Mouse (Mus musculus): ENCODE measurements around the gene Kndc1.

Gene Kndc1

DNA sequence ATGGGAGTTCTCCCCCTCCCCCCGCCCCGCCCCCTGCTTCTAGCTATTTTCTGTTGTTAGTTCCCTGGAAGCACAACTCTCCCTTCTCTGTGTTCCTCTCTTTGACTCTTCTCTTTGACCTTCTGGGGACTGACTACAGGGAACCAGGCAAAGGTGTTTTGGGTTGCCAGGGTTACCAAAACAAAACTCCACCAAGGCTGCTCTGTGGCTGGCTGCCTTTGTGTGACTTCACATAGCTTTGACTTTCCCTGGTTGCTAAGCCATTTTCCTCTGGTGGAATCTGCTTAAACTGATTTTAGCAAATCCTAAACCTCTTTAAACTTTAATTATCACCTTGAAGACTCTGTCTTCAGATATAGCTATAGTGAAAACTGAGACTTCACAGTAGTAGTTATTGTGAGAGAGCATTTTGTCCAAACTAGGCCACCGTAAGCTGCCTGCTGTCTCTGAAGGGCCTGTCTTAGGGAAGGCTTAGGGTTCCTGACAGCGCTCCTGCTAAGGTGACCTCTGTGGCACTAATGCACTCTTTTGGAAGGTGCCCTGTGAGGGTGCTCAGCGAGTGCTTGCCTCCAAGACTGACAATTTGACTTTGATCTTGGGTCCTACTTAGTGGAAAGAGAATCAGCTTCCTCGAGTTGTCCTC, 57.6 kb downstream of the Kndc1 start:
- no peak for DNase-seq (ENCODE audit: low read depth)

DNA sequence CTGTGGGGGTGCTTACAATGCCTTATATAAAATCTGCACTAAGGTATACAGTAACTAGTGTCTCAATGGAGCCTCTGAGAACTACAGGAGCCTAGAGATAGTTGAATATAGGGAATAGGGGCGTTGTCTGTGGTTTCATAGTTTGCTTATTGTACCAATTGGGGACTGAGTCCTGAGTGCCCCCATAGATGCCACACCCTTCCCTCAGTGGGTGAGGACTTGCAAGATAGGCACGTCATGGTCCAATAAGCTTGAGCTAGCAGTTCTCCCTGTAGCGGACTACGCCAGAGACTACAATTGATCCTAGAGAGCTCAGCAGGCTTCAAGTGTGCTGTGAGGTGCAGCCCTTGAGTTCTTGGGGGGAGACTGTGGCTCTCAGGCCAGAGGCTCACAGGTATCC, 61.0 kb downstream of the Kndc1 start:
- DNase-seq (ENCODE audit: low read depth) = no peak

DNA sequence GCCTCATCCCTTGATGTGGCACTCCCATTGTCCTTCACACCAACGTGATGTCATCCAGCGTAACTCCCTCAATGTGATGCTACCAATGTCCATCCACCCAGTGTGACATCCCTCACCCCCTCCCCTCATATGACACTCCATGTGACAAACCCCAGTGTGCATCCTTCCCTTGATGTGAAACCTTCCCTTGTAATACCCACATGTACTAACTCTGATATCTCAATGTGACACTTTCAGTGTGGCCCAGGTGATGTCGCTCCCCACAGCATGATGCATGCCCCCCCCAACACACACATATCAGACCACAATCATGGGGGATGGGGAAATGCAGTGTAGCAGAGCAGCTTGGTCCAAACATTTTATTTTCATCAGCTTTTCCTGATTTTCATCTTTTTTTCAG, 62.2 kb downstream of the Kndc1 start:
- no peak for DNase-seq (ENCODE audit: low read depth)

DNA sequence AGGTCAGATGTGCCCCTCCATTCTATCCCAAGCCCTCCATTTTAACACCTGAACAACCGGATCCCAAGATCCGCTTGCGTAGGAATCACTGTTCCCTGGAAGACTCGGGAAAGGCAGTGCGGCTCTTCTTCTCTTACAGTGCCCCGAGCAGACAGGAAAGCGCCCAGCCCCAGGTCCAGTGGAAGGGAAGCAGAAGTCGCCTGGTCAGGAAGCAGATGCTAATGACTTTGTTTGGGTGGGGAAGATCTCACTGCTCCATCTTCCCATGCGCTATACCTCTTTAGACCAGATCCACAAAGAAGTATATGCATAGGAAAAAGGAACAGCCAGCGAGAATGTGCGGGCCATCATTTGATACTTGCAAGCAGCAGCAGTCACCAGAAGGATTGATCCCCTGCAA, 62.9 kb downstream of the Kndc1 start:
- no peak for DNase-seq (ENCODE audit: low read depth)

DNA sequence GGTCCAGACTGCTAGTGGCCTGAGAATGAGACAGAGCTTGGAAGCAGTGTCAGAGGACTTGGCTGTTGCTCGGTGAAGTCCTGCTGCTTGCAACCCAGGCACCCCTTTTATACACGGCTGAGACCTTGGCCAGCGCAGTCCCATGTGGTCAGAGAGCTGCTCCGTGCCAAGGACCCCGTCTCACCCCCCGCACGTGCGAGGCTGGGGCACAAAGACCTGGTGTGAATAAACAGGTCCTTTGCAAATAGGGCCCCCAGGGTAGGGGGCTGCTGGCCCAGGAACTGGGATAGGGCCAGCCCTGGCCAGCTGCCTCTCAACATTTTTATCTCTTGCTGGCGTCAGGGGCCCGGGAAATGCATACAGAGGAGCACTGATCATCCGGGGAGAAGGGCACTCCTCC, 63.5 kb downstream of the Kndc1 start:
- DNase-seq (ENCODE audit: low read depth) = no peak

DNA sequence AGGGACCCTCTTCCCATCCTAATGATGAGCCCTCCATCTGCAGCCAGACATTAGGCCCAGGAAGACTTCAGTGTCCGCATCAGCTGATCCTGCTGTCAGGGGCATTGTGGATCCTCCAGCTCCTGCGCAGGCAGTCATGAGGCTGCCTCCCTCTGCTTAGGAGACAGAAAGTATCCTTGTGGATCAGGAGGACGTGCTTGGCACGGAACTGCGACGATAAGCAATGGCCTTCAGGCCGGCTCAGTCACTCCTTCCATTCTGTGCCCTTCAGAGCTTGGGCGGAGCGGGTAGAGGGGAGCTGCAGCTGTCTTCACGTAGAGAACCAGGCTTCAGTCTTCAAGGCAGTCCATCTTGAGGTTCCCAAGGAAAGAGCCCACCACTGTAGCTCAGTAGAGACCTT, 66.6 kb downstream of the Kndc1 start:
- DNase-seq (ENCODE audit: low read depth) = no peak

DNA sequence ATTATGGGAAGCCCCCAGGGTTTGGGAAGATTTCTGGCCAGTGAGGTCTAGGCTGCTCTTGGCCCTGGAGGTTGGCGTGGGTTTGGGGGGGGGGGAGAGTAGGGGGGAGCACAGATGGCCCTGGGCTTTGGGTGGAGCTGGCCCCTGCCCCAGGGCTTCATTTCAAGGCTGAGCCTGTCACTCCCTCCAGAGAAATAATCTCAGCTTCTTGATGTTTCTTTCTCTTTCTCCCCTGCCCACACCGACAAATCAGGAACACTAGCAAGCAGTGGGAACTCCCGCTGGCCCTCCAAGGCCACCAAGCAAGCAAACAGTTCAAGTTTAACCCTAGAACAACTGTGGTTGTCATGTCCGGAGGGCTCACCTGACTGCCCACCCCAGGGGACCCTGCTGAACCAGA, 69.3 kb downstream of the Kndc1 start:
- DNase-seq (ENCODE audit: low read depth) = no peak

DNA sequence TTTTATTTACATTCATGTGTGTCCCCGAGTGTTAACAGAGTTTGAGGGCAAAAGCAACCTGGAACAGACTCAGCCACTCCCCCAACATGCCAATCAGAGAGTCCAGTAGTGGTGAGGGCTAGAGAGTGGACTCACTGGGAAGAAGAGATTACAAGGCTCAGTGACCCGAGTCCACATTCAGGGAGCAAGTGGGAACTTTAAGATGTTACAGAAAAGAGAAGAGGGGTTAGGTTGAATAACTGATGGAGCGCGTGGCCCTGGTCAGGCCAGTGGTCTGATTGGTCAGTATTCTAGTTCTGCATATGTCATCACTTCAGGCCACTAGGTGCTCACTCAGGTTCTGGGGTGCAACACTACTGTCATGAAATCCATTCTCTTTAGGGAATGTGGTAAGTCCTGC, 72.7 kb downstream of the Kndc1 start:
- no peak for DNase-seq (ENCODE audit: low read depth)

DNA sequence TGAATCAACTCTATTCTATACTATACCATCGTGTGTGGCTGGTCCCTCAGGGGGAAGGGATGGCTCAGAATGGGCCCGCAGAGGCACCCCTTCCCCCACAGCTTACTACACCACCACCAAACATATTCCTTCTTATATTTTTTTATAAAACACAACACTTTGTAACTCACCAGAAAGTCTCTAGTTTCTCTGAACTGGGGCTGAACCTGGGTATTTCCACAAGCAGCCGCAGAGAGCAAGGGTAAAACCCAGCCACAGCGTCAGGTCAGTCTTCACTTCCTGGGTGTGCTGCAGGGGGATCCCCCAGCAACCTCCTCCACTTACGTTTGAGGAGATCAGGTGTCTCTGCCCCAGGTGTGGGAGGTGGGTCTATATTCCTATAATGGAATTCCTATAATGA, 73.9 kb downstream of the Kndc1 start:
- peak; percentile 77 for DNase-seq (ENCODE audit: low read depth)

DNA sequence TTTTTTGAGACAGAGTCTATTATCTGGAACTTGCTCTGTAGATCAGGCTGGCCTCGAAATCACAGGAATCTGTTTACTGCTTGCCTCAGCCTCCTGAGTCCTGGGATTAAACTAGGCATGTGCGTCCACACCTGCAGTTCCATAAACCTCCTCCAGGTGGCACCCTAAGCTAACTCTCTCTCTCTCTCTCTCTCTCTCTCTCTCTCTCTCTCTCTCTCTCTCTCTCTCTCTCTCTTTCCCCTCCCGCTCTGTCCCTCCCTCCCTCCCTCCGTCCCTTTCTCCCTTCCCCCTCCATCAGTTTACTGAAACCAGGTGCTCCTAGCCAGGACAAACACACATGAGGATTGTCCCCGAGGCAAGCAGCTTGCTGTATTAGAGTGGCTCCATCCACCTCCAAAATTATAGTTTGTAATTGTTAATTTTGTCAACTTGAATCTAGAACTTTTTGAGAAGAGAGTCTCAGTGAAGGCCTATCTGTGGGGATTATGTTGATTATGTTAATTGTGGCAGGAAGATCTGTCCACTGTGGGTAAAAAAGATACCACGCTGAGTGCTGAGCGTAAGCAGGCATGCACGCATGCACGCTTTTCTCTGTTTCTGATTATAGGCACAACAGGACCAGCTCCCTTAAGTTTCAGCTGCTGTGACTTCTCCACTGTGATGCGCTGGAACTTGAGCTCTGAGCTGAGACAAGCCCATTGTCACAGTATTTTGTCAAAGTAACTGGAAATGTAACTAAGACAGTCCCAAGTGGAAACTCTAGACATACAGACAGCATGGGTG, 75.0 kb downstream of the Kndc1 start:
- peak; percentile 89 for DNase-seq (ENCODE audit: low read depth)

DNA sequence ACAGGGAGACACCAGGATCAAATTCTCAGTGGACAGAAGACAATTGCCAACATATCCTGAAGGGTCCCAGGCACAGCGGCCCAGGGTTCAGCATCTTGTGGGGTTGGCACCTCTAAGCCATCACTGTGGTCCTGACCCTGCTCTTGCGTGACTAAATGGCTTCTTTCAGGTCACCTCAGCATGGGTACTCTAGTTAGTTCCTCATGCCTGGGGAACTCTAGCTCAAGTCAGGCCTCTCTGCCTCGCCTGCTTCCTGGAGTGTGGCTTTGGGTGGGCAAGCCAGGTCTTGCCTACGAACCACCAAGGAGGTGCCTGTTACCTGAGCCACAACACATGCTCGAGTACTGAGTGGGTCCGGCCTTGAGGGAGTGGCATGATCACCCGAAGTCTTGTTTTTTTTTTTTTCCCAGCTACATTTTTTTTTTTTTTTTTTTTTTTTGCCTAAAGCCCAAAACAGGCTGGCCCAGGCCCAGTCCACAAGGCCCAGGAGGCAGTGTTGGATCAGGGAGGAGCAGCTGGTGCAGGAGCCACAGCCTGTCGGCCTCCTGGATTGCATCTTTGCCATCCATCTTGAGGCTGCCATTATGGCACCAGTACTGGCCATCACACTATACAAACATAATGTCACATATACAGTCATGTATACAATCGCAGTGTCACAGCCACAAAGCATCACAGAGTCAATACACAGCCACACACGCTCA, 75.9 kb downstream of the Kndc1 start:
- no peak for DNase-seq (ENCODE audit: low read depth)

DNA sequence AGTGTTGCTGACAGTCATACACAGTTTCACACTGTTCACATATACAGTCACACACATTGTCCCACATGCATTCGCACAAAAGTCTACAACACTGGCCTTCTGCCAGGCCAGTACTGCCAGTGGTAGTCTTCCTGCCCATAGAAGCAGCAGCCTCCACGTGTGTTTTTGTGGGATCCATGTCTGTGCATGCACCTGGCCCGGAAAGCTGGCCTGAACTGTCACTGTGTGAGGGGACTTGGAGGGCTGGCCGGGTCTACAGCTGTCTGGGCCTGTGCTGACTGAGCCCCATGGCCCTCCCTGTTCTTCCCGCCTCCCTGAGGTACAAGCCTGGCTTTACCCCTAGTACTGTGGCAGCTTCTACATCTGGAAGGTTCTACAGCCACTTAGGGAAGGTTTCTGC, 76.5 kb downstream of the Kndc1 start:
- DNase-seq (ENCODE audit: low read depth) = no peak

DNA sequence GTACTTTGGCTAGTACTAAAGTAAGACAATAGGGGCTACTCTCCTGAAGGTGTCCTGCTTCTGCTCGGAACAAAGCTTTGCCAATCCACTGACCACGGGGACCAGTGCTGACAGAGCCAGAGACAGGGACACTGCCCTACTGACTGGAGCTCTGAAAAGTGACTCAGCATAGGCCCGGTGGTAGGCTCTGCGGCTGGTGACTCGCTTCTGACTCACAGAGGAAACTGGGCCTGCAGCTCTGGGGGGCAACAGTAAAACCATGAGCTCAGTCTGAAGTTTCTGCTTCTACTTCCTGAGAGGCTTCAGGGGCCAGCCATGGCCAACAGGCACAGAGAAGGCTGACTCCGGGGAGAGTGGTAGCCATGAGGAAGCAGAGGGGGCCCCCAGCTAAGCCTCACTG, 76.9 kb downstream of the Kndc1 start:
- DNase-seq (ENCODE audit: low read depth) = no peak

DNA sequence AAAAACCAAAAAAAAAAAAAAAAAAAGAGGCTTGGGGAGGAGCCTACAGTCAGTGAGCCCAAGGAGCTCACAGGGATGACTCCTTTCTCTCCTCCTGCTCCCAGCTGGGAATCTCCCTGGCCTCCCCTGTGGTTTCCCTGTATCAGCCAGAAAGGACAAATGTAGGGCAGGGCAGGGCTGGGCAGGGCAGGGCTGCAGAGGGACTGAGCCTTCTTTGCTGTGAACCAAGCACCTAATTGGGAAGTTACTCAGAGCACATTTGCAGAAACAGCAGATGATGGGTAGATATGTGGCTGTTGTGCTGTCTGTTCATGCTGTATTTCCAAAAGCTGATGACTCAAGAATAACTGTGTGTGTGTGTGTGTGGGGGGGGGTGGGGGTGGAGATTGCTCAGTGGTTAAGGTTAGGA, 78.4 kb downstream of the Kndc1 start:
- no peak for DNase-seq (ENCODE audit: low read depth)

DNA sequence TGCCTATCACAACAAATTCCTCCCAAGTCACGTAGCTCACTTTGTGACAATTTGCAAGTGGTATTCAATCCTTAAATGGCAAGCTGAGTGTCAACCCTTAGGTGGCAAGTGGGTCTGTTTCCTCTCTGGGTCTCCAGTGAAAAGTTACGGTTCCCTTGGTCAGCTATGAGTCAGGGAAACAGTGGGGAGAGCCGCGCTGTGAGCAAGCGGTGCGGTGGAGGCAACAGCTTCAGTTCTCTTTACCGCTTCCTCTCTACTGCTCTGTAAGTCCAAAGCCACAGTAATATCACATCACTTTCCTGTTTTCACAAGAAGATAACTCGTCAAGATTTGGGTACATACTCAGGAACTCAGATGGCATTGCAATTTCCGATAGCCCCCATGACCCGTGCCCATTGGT, 79.8 kb downstream of the Kndc1 start:
- peak; percentile 64 for DNase-seq (ENCODE audit: low read depth)

DNA sequence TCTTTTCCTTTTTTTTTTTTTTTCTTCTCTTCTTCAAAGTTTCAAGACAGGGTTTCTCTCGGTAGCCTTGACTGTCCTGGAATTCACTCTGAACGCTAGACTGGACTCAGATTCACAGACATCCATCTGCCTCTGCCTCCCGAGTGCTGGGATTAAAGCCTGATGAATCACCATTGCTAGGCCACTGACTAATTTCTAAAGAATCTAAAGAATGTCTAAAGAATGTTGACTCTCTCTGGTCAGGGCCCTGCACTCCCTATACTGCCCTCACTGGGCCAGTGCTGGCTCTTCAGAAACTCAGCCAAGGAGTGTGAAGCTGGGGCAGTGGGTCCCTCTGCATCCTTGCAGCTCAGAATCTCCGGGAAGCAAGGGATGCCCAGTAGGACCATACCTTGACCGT, 81.0 kb downstream of the Kndc1 start:
- DNase-seq (ENCODE audit: low read depth) = no peak

DNA sequence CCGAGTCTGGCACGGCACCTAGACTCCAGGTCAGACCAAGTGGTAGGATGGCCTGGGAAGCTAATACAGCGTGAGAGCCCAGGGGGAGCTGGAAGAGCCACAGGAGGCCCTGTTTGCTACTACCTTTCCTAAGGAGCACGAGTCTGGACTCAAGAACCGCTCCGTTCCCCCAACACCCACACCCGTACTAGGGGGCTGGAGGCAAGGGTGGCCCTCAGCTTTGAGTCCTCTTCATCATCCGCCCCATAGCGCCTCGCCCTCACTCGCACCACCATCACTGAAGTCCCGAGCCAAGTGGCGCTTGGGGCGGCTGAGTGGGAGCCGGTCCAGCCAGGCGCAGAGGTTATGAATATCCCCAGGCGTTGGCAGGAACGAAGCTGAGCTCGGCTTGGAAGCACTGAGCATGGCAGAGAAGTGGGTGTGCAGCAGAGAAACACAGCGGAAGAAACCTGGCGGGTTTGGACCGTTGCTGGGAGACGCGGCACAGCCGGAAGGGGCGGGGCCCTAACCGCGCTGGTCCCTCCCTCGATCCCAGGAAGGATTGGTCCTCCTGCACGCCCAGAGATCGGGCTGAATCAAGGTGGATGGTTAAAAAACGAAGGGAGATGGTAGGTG, 83.9 kb downstream of the Kndc1 start, which contains the start of gene 6430531B16Rik:
6430531B16Rik (minus strand) TSS at position 478 of the 615 bp plus-strand sequence.
- DNase-seq (ENCODE audit: low read depth) = peak; percentile 81

DNA sequence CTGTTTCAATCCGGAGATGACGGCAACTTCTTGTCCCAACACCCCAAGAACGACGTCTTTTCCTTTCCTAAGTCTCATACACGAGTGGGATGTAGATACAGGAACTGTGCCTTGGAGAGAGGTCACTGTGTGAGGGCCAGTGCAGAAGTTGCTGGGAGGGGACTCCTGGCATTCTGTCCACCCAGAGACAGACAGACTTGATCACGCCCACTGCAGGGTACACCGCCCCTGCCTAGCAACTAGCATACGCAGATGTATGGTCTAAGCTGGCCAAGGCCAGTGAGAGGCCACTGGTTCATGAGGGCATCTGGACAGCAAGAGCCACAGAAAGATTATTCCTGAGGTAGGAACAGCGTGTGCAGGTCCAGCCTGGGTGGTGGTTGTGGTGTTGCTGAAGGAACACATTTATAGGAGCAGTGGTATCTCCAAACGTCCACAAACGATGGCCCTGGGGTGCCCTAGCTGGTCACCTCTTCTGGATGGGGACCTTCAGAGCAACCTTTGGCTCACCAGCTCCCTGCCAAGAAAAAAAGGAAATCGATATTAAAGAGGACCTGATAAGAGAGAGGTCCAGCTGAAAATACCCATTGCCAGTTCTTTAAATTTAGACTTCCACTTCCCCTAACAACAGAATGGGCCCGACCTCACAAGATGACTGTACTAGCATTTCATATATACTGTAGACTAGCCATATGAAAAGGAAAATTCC, 84.7 kb downstream of the Kndc1 start:
- DNase-seq (ENCODE audit: low read depth) = no peak

DNA sequence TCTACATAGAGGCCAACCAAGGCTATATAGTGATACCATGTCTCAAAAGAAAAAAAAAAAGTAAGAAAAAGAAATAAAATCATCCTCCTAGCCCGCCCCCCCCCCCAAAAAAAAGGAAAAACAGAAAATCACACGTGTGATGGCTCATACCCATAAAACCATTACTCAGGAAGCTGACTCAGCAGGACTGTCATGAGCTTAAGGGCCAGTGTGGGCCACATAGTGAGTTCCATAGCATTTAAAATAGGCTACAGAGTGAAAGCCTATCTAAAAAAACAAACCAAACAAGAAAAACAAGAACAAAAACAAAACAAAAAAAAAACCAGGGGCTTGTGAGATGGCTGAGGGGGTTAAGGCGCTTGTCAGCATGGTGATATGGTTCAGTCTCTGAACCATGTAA, 86.3 kb downstream of the Kndc1 start:
- DNase-seq (ENCODE audit: low read depth) = no peak

DNA sequence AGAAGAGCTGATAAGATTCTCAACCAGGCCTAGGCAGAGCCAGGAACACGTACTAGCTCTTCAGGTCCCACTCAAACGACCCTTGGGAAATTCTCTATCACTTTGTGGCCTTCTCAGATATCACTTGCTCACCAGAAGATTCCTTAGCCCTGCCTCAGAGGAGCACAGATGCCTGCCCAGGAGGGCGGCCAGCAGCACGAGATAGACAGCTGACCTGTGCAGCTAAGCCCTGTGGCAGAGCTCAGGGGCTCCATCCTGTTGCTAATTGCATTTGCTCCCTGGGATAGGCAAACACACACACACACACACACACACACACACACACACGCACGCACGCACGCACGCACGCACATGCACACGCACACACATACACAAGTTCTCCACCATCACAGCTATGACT, 87.6 kb downstream of the Kndc1 start:
- DNase-seq (ENCODE audit: low read depth) = no peak

DNA sequence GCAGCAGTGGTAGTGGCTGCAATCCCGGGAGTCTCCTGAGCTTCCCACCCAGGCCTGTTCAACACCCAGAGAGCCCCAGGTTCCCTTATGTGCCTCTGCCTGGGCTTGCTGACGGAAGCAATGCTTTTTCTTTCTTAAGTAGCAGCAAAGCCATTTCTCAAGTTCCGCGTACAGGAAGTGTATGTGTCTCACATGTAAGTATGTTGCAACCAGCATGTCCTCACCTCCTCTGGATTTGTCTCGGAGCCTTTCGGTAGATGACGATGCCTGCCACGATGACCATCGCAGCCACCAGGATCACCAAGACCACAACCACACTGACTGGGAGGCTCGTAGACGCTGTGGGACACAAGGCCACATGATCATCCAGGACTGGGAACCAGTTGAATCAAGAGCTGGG, 90.0 kb downstream of the Kndc1 start:
- DNase-seq (ENCODE audit: low read depth) = no peak

DNA sequence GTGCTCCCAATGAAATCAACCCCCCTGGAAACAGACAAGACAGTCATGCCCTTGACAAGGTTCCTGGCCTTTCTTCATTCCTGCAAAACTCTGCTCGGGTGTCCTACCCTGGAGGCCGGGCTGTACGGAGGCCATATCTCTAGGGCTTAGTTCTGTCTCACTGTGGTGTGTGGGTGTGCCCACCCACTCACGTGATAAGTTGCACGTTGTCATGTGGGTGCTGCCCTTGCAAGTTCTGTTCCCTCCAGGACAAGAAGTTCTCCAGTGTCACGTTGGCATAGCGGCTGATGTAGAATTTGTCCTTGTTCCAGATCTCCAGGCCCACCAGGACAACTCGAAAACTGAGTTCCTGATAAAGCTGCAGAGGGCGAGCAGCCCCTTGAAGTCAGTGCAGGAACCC, 93.8 kb downstream of the Kndc1 start:
- DNase-seq (ENCODE audit: low read depth) = no peak
